Mouse (Mus musculus) megakaryocyte progenitor cell, adult 5-6 weeks (primary cell): ENCODE data around the gene Evx2. TPM values are rescaled to one million over a fixed set of nuclear protein-coding genes. Genes with fewer than 3 reads are reported as not detected.

ENCODE experiments used
- ATAC-seq: replicated peaks from 2 replicates; pipeline ENCODE4 v1.8.0; 2016; ENCODE audit warnings: mild to moderate bottlenecking, moderate TSS enrichment, inconsistent platforms; ENCODE audit not compliant: poor library complexity
- total RNA-seq, 2 experiments: library from RNA; stranded (forward) in 1 of 2; stranded (reverse) in 1 of 2; fragments of 157-497, 149-512 nt in 1 of 2; fragments of 200-1000 nt in 1 of 2; gene quantifications; 2 replicates each; pipeline versions ENCODE4 v1.2.3 to v1.2.4; 2015 to 2017

The Evx2 gene
- total RNA-seq, 2 experiments from 2014 or later = not detected

DNA sequence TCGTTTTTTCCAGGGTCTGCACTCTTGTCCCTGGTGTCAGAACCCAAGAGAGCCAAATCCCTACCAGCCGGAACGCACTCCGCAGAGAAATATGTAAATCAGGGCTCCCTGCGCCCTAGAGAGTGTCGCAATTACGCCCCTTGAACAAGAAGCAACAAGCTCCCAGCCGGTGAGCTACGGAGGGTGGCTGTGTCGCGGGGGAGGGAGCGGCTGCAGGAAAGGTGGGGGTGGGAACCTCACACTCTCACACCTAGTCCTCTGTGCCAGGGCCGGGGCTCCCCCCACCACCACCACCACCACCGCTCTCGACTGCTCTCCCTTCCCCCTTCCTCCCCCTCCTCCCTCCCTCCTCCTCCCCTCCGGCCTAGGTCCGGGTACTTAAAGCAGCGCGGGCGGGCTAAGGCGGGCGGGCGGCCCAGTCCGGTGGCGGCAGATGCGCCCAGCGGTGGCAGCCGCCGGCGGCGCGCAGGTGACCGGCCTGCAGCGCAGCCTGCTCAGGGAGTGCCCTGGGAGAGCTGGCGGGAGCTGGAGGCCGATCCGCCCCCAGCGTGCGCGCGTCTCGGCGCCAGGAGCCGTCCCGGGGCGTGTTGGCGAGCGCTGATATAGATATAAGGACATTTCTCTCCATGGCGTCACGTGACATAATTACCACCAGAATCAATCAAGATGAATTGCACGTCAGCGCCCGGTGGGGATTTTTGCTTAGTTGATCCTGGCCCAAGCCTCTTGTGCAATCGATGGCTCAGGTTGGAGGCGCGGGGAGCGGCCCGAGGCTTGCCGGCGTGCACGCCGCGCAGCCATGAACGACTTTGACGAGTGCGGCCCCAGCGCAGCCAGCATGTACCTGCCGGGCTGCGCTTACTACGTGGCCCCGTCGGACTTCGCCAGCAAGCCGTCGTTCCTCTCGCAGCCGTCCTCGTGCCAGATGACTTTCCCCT, 22.5 kb upstream of the Evx2 start:
- no peak for ATAC-seq

DNA sequence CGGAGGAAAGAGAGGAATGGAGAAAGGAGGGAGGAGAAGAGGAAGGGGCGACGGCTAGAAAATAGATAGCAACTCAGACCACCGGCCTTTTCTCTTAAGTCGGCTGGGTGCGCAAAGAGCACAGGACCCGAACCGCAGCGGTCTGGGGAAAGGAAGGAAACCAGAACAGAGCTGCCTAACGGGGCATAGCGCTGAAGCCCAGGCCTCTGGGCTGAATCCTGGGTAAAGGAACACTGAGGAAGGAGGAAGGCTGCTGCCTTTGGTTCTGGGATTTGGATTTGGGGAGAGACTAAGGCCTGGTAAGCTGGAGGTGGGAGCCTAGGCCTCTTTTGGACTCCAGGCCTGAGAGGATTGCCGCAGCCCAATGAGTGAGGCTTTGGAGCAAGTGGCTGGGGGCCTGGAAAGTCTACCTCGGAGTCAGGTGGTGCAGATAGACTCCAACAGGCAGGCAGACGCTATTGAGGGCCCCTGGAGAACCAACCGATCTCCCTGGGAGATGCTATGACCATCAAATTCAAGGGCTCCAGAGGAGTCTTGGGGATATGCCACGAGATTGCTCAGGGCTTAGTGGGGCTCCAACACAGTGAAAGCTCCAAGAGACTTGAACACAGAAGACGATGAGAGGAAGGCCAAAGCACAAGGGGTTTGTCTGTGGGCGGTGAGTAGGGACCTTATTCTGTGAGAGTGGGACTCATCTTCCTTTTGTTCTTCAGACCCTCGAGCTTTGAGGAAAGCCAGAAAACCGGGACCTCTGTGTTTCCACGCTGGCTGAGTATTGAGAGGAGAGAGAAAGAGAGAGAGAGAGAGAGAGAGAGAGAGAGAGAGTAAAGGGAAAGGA, 21.4 kb upstream of the Evx2 start:
- no peak for ATAC-seq

DNA sequence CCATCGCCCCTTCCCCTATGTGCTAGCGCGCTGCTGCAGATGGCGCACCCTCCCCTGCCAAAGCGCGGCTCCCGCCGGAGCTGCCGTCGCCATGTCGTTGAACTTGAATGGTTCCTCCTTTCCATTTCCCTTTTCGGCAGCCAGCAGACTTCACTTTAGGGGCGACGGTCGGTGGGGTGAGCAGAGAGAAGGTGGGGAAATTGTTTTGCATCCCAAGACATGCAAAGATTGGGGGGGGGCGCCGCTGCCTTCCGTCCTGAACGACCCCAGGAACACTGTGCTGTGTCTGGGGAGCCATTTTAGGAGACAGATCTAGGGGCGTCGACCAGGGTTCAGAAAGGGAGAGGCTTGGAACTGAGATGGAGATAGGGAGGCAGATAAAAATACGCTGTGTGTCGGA, 20.6 kb upstream of the Evx2 start:
- peak; percentile 41; the same call in 1 of the 2 replicates for ATAC-seq

DNA sequence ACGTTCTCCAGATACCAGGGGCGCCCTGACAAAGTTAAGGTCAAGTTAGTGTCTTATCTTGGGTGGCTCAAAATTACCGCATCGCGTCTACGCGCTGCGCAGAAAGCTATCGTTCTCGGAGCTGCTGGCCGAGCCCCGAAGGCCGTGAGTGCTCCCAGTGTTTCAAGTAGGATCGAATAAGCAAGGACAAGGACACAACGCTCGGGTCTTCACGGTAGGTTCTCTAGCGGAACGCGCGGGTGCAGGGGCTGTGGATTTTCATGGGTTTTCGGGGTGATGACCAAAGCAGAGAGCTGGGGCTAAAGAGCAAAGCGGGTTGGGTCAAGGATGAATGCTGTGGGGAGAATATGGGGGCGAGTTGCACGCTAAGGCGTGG, 20.2 kb upstream of the Evx2 start:
- ATAC-seq = no peak

DNA sequence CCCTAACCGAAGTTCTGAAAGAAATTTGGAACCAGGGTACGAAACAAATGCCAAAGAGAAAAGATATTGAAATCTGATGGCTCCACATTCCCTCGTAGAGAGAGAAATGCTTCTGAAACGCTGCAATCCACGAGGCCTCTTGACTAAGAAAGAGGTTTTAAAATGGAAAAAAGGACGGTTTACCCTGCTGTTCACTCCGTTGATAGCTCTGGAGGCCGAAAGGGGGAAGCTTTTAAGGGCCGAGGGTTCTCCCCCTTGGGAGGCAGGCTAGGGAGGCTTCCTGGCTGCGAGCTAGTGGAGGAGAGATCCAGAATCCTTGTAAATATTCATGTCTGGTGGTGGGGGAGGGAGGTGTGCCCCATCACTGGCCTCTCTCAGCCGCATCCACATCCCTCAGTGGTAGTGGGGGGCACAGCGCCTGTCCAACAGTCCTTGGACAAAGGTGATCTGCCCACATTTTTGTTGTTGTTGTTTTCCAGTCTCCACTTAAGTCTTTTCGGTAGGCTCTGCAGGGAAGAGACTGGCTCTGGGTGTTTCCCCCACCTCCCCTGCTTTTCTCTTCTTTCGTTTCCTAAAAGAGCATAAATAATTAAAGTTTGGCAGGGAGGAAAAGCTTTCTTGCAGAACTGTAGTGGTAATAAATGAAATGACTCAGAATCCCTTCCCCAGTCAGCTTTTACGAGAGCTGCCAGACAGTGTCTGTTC, 19.7 kb upstream of the Evx2 start, which contains the start of gene Hoxd11:
Hoxd11 (plus strand) TSS at position 667 of the 705 bp plus-strand sequence.
- ATAC-seq = no peak

DNA sequence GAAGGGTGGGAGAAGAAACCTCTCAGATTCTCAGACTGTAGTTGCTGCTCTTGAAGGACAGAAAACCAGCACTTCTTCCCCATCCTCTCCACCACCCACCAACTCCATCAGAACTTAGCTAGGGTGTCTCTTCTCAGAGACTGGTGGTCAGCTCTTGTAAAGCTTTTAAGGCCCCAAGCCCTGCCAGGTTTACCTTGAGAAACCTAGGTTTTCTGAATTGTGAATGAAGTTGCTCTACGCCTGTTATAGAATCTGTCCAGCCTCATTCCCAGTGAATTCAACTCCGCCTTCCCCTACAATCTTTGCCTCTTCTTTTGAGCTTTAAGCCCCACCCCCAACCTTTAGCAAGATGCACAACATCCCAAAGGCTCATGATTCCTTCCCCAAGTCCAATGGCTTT, 17.7 kb upstream of the Evx2 start:
- ATAC-seq = no peak

DNA sequence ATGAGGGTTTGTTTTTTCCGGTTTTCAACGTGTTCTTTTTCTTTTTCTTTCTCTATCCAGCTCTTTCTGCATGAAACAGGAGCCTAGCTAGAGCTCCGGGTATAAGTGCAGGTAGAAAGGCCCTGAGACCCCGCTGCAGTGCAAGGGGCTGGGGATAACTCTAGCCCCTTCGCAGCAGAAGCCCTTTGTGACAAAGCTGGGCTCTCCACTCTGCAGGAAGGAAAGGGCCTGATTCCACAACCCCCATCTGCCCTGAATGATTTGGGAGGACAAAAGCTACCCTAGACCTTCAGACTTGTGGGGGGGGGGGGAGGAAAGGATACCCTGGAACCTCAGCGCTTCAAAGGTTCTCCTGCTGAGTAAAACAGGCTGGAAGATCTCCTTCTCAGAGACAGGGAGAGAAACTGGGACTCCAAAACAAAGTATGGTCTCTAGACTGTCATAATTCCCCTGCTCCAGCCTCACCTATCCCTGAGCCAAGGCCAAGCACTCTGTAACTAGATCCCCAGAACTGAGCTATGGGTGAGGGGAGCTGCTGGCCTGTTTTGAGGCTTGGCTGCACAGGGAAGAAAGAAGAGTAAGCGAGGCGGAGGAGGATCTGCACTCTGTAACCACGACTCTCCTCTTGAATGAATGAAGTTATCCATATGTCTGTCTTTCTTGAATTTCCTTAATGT, 17.2 kb upstream of the Evx2 start:
- no peak for ATAC-seq

DNA sequence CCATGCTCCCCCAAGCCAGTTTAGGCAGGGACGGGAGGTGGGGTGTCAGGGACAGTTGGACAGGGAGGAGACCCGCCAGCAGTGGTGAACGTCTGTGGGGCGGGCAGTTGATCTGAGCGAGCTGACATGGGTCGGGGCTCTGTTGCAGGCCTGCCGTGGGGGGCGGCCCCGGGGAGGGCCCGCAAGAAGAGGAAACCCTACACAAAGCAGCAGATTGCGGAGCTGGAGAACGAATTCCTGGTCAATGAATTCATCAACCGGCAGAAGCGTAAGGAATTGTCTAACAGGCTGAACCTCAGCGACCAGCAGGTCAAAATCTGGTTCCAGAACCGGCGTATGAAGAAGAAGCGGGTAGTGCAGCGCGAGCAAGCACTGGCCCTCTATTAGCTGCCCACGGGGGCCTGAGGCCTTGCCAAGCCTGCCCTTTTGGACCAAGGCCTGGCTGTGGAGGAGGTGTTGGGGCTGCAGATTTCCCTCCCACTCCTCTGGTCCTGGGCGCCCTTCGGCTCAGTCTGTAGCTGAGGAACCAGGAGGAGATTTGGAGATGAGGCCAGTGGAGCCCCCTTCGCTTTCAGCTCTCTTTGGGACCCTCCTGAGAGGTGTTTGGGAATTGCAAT, 16.4 kb upstream of the Evx2 start:
- ATAC-seq = no peak

DNA sequence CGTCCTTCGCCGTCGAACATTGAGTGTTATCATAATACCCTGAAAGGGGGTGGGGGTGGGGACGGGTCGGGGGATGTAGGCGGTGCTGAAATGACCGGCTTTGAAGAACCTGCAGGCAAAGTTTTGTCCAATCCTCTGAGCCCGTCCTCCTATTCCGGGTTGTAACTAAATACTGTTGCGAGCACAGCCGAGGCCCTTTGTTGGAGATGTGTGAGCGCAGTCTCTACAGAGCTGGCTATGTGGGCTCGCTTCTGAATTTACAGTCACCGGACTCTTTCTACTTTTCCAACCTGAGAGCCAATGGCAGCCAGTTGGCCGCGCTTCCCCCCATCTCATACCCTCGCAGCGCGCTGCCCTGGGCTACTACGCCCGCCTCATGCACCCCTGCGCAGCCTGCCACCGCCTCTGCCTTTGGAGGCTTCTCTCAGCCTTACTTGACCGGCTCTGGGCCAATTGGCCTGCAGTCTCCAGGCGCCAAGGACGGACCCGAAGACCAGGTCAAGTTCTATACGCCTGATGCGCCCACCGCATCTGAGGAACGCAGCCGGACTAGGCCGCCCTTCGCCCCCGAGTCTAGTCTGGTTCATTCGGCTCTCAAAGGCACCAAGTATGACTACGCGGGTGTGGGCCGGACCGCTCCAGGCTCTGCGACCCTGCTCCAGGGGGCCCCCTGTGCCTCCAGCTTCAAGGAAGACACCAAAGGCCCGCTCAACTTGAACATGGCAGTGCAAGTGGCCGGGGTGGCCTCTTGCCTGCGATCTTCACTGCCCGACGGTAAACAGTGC, 15.7 kb upstream of the Evx2 start, which contains the start of gene Hoxd12:
Hoxd12 (plus strand) TSS at position 133 of the 785 bp plus-strand sequence.
- ATAC-seq = no peak

DNA sequence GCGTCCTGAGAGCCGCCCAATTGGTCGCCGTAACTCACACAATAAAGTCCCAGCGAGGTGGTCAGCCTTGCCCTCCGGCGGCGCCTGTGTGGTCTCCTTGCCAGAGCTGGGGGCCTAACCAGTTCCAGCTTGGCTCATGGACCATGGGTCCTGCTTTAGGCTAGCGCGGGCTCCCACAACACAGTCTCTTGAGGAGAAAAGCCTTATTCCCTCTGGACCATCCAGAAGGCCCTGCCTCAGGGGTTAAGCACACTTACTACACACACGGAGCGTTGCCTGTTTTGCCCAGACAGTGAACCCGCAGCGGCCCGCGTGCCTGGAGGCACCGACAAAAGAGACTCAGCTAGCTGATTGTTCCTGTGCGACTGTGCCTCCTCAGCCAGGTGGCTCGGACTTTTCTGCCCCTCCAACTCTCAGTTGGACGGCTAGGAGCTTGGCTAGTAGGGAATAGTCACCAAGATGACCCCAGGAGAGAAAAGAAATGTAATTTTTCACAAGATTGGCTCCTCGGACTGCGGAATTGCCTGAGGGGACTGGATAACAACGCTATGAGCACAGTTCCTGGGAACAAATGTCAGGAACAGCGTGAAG, 14.6 kb upstream of the Evx2 start:
- ATAC-seq = no peak

DNA sequence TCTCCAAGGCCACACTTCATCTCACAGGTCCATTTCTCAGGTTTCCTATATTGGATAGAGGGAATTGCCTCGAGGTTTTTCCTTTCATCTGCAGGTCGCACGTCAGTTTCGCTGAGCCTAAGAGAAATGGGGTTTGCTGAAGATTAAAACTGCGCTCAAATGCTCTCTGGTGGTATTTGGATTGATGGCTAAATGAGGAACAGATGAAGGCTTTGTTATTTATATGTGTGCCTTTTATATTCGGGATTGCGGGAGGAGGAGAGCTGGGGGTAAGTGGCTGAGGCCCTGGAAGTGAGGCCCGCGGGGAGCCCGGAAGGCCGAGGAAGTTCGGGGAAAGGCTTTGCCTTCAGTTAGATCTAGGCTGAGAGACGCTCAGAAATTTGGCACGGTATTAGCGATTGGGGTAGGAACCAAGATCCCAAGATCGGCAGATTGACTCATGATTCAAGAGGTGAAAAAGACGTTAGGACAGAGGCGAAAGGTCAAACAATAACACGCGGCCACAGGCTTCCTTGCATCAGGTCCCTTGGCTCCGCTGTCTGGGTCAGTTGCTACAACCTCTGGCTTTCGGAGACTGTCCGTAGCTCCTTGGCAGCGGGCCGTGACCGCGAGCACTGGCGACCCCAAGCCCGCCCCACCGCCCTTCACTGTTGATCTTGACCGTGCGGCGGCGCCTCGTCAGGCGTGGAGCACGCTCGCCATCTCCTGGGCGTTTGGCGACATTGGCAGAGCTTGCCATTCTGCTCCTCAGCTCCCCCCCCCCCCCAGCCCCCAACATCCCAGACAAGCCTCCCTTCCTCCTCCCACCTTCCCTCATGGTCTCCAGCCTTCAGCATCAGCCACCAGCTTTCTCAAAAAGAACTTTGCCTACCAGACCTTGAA, 13.4 kb upstream of the Evx2 start:
- ATAC-seq = peak; percentile 89

DNA sequence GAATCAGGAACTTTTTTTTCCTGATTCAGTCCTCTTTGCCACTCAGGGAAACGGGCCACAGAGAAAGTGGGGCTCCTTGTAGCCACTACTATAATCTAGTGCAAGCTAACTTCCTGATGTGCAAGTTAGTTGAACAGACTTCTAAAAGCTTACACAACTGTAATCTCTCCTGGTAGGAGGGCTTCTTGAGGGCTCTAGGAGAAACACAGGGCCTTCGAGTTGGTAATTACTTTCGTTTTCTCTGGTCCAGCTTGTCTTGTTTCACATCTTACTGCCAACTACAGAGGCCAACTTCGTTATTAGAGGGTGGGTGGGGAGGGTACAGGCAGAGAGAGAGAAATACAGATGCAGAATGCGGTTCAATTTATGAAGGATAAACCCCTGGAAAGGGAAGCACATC, 12.5 kb upstream of the Evx2 start:
- no peak for ATAC-seq

DNA sequence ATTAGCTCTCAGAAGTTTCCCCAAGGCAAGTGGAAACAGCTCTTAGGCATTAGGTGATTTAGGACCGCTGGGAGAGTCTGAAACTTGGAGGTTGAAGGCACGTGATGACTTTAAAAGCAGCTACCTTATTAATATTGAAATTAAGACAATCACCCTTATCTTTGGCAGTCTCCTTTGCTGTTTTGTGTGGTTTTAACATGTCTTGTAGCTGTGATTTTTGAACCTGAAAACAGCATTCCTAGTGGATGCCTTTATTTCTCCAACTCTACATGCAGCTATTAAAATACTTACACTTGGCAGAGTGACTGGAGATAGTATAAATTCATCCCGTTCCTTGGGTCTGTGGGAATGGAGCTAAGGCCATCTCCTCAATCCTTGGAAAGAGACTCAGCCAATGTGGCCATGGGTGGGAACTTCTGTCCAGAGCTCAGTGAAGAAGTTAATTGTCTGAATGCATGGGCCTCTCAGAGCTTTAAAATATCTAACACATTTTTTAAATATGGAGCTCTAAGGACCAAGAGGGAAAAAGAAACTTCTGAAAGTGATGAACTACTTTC, 11.4 kb upstream of the Evx2 start:
- no peak for ATAC-seq

DNA sequence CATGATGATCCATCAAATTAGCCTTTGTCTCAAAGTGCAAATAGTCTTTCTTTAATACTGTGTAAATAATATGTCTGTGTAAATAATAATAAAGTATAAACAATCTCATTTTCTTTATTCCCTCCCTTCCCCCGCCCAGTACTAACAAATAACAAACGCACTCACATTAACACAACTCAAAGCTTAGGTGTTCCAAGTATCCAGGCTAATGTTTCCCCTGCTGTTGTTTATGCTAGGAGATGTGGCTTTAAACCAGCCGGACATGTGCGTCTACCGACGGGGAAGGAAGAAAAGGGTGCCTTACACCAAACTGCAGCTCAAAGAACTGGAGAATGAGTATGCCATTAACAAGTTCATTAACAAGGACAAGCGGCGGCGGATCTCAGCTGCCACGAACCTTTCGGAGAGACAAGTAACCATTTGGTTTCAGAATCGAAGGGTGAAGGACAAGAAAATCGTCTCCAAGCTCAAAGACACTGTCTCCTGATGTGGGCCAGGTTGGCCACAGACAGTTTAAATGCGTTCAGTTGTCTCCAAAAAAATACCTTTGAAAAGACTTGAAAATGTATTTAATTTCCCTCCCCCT, 10.4 kb upstream of the Evx2 start:
- ATAC-seq = no peak

DNA sequence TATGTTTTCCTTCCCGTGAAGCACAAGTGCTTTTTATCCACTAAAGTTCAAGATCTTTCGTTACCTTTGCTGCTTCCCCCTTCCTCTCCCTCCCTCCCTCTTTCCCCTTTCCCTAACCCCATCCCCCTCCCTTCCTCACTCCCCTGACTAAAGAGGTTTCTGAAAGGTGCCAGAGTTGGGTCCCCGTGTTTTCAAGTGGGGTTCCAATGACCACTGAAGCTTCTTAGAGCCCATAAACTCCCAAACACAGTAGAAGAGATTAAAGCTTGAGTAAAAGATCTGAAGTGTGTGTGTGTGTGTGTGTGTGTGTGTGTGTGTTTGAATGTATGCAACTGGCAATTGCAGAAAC, 9.8 kb upstream of the Evx2 start:
- ATAC-seq = no peak

DNA sequence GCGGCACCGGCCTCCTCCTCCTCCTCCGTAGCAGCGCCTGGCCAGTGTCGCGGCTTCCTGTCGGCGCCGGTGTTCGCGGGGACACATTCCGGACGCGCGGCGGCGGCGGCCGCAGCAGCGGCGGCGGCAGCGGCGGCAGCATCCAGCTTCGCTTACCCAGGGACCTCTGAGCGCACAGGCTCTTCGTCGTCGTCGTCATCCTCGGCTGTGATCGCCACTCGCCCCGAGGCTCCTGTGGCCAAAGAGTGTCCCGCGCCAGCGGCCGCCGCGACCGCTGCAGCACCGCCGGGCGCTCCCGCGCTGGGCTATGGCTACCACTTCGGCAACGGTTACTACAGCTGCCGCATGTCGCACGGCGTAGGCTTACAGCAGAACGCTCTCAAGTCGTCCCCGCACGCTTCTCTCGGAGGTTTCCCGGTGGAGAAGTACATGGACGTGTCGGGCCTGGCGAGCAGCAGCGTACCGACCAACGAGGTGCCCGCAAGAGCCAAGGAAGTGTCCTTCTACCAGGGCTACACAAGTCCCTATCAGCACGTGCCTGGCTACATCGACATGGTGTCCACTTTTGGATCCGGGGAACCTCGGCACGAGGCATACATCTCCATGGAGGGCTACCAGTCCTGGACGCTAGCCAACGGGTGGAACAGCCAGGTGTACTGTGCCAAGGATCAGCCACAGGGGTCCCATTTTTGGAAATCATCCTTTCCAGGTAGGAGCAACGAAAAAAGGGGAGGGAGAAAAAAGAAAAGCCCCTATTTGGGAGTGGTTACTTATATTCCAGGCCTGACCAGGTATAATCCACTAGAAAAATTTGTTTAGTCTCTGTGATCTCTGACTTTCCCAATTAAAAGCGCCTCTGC, 9.2 kb upstream of the Evx2 start:
- no peak for ATAC-seq
